Mouse (Mus musculus): ENCODE data around the gene Rasa4.
"Not testable (repeated sequence)": the region's sequence is repeated elsewhere in the genome, so short reads cannot be mapped to it uniquely, and the experiment has no call there.

Gene Rasa4

DNA sequence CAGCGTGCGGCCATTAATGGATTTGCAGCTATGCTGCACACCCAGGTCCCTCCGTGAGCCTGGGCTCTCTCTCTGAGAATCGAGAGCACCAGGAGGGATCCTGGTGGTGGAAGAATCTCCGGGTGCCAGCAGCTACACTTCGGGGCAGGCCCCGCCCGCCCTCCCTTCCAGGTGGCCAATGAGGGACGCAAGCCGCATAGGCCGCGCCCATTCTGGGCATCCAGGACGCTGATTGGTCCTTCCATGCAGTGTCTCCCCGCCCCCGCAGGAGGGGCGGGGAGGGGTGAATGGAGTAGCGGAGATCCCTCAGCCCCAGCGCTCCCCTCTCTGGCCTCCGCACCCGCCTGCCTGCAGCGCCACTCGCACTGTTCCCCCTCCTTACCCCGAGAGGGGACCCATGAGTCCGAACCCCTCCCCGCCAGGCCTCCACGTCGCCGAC, at the start of gene Rasa4:
Gene Rasa4 (plus strand): TSS at position 248 of the 439 bp plus-strand sequence.
- peak; percentile 94 for DNase-seq (ENCODE audit: low spot score)

DNA sequence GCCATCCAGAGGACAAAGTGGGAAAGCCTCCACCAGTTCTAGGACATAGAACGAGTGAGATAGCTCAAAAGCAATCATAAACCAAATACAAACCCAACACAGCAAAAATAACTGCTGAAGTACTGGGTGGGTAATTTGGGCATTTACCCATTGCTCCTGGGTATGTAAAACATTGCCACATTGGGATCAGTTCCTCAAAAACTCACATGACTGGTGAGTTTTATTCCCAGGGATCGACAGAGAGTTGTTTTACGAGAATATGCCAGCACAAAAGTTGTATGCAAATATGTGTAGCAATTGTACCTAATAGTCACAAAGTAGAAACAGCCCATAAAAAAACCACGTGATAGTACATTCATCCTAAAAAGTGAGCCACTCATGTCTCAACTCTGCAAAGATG, 48.8 kb upstream of the Rasa4 start:
- no peak for DNase-seq (ENCODE audit: low spot score)

- no peak for DNase-seq (ENCODE audit: low spot score)
These were observed 48.4 kb upstream of the Rasa4 start for GRCm38 (mm10) chr5:136035285-136035684.

DNA sequence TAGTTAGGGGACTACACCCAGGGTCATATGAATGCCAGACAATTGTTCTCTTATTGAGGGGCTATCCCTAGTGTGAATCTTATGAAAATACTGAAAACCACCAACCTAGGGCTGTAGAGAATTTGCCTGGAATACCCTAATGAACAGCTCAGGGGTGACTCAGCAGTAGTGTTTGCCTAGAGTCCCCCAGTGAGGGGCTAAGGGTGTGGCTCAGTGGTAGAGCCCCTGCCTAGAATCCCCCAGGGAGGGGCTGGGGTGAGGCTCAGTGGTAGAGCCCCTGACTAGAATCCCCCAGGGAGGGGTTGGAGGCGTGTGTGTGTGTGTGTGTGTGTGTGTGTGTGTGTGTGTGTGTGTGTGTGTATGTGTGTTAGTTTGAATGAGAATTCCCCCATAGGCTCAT, 47.0 kb upstream of the Rasa4 start:
- no peak for DNase-seq (ENCODE audit: low spot score)

- DNase-seq (ENCODE audit: low spot score), result no peak
These were observed 45.2 kb upstream of the Rasa4 start, which contains the start of gene Upk3b for GRCm38 (mm10) chr5:136038258-136039214. TSS of gene Upk3b (plus strand) at chr5:136038496.

- DNase-seq (ENCODE audit: low spot score), result no peak
These were observed 43.5 kb upstream of the Rasa4 start for GRCm38 (mm10) chr5:136040210-136040609.

GRCm38 (mm10) chr5:136041260-136041659, 42.5 kb upstream of the Rasa4 start:
- peak; percentile 63 for DNase-seq (ENCODE audit: low spot score)

- DNase-seq (ENCODE audit: low spot score), result no peak
These were observed 42.0 kb upstream of the Rasa4 start for GRCm38 (mm10) chr5:136041666-136042065.

DNA sequence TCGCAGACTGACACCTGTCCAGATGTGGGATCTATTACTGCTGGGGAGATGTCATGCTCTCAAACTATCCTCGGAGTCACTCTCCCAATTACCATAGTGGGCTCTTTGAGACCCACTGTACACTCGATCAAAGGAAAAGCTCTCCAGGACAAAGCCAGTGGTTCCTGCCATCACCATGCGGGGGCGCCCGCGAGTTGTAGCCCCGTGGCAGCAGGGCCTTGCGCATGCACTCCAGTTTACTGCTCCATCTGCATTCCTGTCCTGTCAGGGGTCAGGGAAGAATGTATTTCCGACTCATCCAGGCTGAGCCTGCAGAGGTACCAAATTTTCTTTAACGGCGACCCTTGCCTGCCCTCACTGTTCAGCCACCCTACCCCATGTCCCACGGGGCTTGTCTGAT, 38.9 kb upstream of the Rasa4 start:
- peak; percentile 59 for DNase-seq (ENCODE audit: low spot score)

- no peak for DNase-seq (ENCODE audit: low spot score)
These were observed 38.3 kb upstream of the Rasa4 start for GRCm38 (mm10) chr5:136045408-136045807.

GRCm38 (mm10) chr5:136045987-136046386, 37.7 kb upstream of the Rasa4 start:
- peak; percentile 95 for DNase-seq (ENCODE audit: low spot score)

- DNase-seq (ENCODE audit: low spot score), result not testable (repeated sequence)
These were observed 35.2 kb upstream of the Rasa4 start for GRCm38 (mm10) chr5:136048541-136048940.

GRCm38 (mm10) chr5:136049926-136050325, 33.8 kb upstream of the Rasa4 start:
- DNase-seq (ENCODE audit: low spot score), result no peak

DNA sequence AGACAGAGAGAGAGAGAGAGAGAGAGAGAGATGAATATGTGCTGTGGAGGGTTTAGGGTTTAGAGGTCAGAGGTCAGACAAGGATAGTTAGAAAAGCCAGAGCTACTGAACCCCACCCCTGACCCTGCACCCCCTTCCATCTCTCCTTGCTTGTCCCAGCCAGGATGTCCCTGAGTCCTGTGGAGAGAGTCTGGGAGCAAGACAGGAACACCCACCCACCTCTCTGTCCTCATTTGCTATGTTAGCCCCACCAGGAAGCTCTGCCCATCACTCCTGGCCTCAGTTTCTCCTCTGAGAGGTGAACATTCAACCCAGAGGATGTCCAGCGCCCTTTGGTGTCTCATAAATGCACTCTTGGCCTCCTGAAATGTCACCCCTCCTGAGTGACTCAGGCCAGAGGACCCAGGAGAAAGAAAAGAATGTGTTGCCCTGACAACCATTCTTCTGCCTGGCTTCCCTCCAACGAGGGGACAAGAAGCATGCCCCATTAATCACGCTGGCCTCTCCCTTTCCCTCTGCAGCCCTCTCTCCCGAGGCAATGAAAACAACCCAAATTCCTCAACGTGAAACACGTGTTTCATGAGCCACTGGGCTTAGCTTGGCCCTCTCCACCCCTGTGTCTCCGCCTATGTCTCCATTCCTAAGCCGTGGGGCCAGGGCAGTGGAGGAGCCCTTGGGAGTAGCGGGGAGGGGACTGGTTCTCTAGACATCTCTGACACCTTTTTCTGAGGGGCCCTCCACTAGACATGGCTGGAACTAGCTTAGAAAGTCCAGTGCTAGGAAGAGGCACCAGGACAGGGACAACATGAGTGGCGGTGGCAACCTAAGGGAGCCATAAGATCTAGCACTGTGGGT, 32.3 kb upstream of the Rasa4 start:
- no peak for DNase-seq (ENCODE audit: low spot score)

GRCm38 (mm10) chr5:136052861-136053655, 30.7 kb upstream of the Rasa4 start:
- DNase-seq (ENCODE audit: low spot score), result no peak

GRCm38 (mm10) chr5:136054301-136055077, 29.2 kb upstream of the Rasa4 start, which contains the start of gene Upk3bl:
TSS of gene Upk3bl (plus strand) at chr5:136054492.
- DNase-seq (ENCODE audit: low spot score), result no peak

- no peak for DNase-seq (ENCODE audit: low spot score)
These were observed 27.7 kb upstream of the Rasa4 start for GRCm38 (mm10) chr5:136056062-136056461.

GRCm38 (mm10) chr5:136057085-136057484, 26.6 kb upstream of the Rasa4 start:
- DNase-seq (ENCODE audit: low spot score), result no peak

DNA sequence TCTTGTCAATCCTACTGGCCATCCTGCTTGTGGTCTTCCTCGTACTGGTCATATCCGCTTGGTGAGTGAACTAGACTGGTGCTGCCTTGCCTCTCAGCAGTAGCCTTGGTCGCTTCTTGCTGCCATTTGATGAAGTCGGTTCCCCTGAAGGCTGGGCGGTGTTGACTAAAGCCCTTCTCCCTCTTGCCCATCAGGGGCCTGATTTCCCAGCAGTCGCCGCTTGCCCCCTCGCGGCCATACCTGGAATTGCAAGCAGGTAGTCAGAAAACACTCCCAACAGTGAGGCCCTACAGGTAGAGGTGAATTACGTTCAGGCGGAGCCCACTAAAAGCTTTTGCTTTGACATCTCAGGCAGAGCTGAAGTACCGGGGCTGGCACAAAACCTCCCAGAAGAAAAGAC, 22.1 kb upstream of the Rasa4 start:
- DNase-seq (ENCODE audit: low spot score), result peak; percentile 92

GRCm38 (mm10) chr5:136063920-136064319, 19.8 kb upstream of the Rasa4 start:
- no peak for DNase-seq (ENCODE audit: low spot score)
